Mouse (Mus musculus): ENCODE data around the gene Gpr1. TPM values are rescaled to one million over a fixed set of nuclear protein-coding genes. Genes with fewer than 3 reads are reported as not detected.
"Not testable (repeated sequence)": the region's sequence is repeated elsewhere in the genome, so short reads cannot be mapped to it uniquely, and the experiment has no call there.

The Gpr1 gene
- polyA plus RNA-seq, 1 experiment from 2014 or later, result 0.08 TPM

DNA sequence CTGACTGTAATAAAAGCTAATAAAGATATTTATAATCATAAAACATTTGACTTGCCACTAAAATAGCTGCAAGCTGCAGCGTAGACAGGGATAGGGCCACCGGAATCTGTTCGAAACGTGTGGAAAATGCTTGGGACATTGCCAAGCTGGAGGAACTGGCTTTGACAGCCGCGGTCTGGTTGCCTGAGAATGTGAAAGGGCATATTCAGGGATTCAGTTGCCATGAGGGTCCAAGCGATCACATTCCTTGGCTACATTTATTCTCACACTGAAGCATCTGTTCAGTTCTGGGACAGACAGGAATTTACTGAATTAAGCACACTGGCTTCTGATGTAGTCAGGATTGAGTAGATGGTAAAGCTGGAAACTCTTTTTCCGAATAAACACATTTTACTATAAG is 23.5 kb downstream of the Gpr1 start:
- TF ChIP-seq CTCF (IDR thresholded peaks at IDR 0.05; ENCODE audit: low read depth), result no peak
- H3K4me2 ChIP-seq (replicated peaks; ENCODE audit: low read depth), result no peak overlapping the region
- ATAC-seq, result no peak

DNA sequence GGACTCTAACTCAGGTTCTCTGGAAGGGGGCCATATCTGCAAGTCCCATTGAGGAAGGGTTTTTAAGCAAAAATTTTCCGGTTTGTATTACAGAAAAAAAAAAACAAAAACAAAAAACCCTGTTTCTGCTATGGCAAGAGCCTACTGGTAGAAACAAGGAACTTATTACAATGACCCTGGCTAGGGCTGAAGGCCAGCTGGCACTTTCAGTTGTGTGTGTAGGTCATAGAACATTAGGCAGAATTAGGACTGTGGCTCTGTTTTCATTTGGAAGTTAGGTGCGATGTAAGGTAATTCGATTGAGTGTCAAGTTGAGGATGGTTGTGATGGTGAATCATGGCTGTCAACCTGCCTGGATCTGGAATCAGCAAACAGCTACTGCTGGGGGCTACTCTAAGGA is 25.8 kb downstream of the Gpr1 start:
- H3K9ac ChIP-seq (ENCODE audit: low read depth, low read length), result no peak overlapping the region
- no peaks in the 10 kb centered on the region for H3K4me1 ChIP-seq (replicated peaks; ENCODE audit: control insufficient read depth, insufficient read depth, low read length)
- no peak overlapping the region for H3K27ac ChIP-seq (ENCODE audit: low read depth, low read length)
- H3K4me2 ChIP-seq (replicated peaks; ENCODE audit: low read depth), result no peak overlapping the region
- H3K36me3 ChIP-seq (ENCODE audit: control insufficient read depth, insufficient read depth), result no peaks in the 10 kb centered on the region
- H3K27me3 ChIP-seq (replicated peaks; ENCODE audit: control insufficient read depth, insufficient read depth, low read length), result no peaks in the 10 kb centered on the region
- no peaks in the 10 kb centered on the region for H3K9me3 ChIP-seq (ENCODE audit: control insufficient read depth)
- no peak for ATAC-seq
- no peak overlapping the region for H3K4me3 ChIP-seq (ENCODE audit: low read depth, low read length)
- WGBS, result 83% methylated on average over 3 of the region's 3 CpGs
- TF ChIP-seq CTCF (IDR thresholded peaks at IDR 0.05; ENCODE audit: low read depth), result no peak

More for the DNA sequence above, 23.5 kb downstream of the Gpr1 start:
- Histone ChIP-seq H3K36me3 (ENCODE audit: control insufficient read depth, insufficient read depth) (no peaks in the 10 kb centered on the region), H3K4me3 (ENCODE audit: low read depth, low read length) (no peak overlapping the region), H3K4me1 (replicated peaks; ENCODE audit: control insufficient read depth, insufficient read depth, low read length) (no peaks in the 10 kb centered on the region), H3K27me3 (replicated peaks; ENCODE audit: control insufficient read depth, insufficient read depth, low read length) (no peaks in the 10 kb centered on the region), H3K9me3 (ENCODE audit: control insufficient read depth) (no peaks in the 10 kb centered on the region), H3K27ac (ENCODE audit: low read depth, low read length) (no peak overlapping the region), H3K9ac (ENCODE audit: low read depth, low read length) (no peak overlapping the region)
- 62% methylated on average over 8 of the region's 8 CpGs for WGBS

DNA sequence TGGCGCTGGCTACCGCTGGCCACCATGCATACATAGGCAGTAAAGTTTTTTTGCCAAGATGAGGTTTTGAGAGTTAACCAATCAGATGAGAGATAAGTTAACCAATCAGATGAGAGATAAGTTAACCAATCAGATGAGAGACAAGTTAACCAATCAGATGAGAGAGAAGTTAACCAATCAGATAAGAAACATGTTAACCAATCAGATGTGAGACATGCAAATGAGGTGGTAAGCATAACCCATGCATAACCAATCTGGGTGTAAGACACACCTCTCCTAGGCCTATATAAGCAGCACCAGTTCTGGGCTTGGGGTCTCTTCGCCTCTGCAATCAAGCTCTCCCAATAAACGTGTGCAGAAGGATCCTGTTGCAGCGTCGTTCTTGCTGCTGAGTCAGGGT is 28.9 kb downstream of the Gpr1 start:
- not testable (repeated sequence) for H3K36me3 ChIP-seq (ENCODE audit: control insufficient read depth, insufficient read depth); H3K27me3 ChIP-seq (replicated peaks; ENCODE audit: control insufficient read depth, insufficient read depth, low read length); H3K27ac ChIP-seq (ENCODE audit: low read depth, low read length); H3K9ac ChIP-seq (ENCODE audit: low read depth, low read length); H3K9me3 ChIP-seq (ENCODE audit: control insufficient read depth); H3K4me3 ChIP-seq (ENCODE audit: low read depth, low read length); H3K4me1 ChIP-seq (replicated peaks; ENCODE audit: control insufficient read depth, insufficient read depth, low read length); H3K4me2 ChIP-seq (replicated peaks; ENCODE audit: low read depth); ATAC-seq
- WGBS, result 93% methylated on average over 6 of the region's 6 CpGs

DNA sequence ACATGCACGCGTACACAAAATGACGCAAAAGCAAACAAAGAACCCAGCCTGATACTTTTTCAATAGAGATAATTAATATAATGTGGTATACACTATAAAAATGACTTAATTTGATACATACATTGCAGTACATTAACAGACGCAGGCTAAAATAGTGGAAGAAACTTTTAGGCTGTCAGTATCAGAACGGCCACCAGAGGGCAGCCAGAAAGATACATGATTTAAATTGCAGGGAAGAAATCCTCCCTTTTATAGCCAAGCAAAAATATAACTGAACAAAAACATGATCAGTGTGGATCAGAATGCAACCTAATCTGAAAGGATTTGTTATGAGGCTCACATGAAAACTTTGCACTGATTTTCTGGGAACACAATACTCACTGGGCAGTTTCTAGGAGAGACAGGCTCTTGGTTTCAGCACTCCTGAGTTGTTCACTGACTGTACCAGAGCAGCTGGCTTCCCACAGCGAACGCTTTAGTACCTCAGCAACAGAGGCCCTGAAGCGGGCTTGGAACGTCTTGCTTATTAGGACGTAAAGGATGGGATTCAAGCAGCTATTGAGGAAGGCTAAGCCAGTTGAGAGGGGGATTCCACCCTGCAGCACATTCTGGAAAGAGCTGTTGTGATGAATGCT is 31.6 kb downstream of the Gpr1 start:
- Histone ChIP-seq H3K4me1 (replicated peaks; ENCODE audit: control insufficient read depth, insufficient read depth, low read length) (no peaks in the 10 kb centered on the region), H3K27ac (ENCODE audit: low read depth, low read length) (no peak overlapping the region)

DNA sequence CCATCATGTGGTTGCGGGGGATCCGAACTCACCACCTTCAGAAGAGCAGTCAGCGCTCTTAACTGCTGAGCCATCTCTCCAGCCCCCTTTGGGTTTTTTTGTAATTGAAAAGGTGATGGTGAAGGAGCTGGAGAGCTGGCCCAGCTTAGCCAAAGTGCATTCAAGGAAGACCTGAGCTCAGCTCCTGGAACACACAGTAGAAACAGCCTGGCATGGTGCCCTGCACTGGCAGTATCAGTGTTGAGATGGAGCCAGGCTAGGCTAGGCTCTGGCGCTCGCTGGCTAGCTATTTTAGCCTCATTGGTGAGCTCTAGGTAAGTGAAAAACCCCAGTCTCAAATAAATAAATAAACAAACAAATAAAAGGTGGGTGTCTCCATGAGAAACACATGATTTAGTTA is 32.1 kb downstream of the Gpr1 start:
- no peaks in the 10 kb centered on the region for H3K9me3 ChIP-seq (ENCODE audit: control insufficient read depth)
- ATAC-seq, result no peak
- no peaks in the 10 kb centered on the region for H3K4me1 ChIP-seq (replicated peaks; ENCODE audit: control insufficient read depth, insufficient read depth, low read length)
- 76% methylated on average over 5 of the region's 5 CpGs for WGBS
- H3K36me3 ChIP-seq (ENCODE audit: control insufficient read depth, insufficient read depth), result peaks cover 7% of the 10 kb centered on the region
- no peak overlapping the region for H3K4me2 ChIP-seq (replicated peaks; ENCODE audit: low read depth)
- H3K27me3 ChIP-seq (replicated peaks; ENCODE audit: control insufficient read depth, insufficient read depth, low read length), result no peaks in the 10 kb centered on the region
- no peak overlapping the region for H3K27ac ChIP-seq (ENCODE audit: low read depth, low read length)
- H3K4me3 ChIP-seq (ENCODE audit: low read depth, low read length), result no peak overlapping the region
- TF ChIP-seq CTCF (IDR thresholded peaks at IDR 0.05; ENCODE audit: low read depth), result no peak
- H3K9ac ChIP-seq (ENCODE audit: low read depth, low read length), result no peak overlapping the region

More for the DNA sequence above, 31.6 kb downstream of the Gpr1 start:
- H3K27me3 ChIP-seq (replicated peaks; ENCODE audit: control insufficient read depth, insufficient read depth, low read length), result no peaks in the 10 kb centered on the region
- TF ChIP-seq CTCF (IDR thresholded peaks at IDR 0.05; ENCODE audit: low read depth), result peak; percentile 76
- peaks cover 7% of the 10 kb centered on the region for H3K36me3 ChIP-seq (ENCODE audit: control insufficient read depth, insufficient read depth)
- 65% methylated on average over 10 of the region's 10 CpGs for WGBS
- H3K4me2 ChIP-seq (replicated peaks; ENCODE audit: low read depth), result no peak overlapping the region
- H3K4me3 ChIP-seq (ENCODE audit: low read depth, low read length), result no peak overlapping the region
- no peak for ATAC-seq
- no peaks in the 10 kb centered on the region for H3K9me3 ChIP-seq (ENCODE audit: control insufficient read depth)
- no peak overlapping the region for H3K9ac ChIP-seq (ENCODE audit: low read depth, low read length)

DNA sequence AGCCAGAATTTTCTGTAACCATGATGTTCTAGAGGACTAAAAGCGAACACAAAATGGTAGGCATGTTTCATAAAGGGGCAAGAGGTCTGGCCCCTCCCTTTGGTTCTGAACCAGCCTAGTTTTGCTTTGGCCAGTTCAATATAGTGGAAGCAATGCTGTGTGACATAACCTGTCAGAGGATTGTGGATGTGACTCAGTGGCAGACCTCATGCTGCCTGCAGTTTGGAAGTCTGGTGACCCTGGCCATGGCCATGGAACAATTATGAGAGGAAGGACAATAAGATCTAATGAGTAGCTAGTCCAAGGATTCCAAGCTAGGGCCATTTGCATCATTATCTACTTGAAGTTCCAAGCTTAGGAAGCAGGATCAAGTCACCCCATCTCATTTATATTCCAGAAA is 32.9 kb downstream of the Gpr1 start:
- ATAC-seq, result no peak
- H3K4me3 ChIP-seq (ENCODE audit: low read depth, low read length), result no peak overlapping the region
- no peak overlapping the region for H3K4me2 ChIP-seq (replicated peaks; ENCODE audit: low read depth)
- WGBS, result 95% methylated on average over 1 of the region's 1 CpGs
- no peaks in the 10 kb centered on the region for H3K9me3 ChIP-seq (ENCODE audit: control insufficient read depth)
- H3K36me3 ChIP-seq (ENCODE audit: control insufficient read depth, insufficient read depth), result peaks cover 7% of the 10 kb centered on the region
- H3K27ac ChIP-seq (ENCODE audit: low read depth, low read length), result no peak overlapping the region
- H3K27me3 ChIP-seq (replicated peaks; ENCODE audit: control insufficient read depth, insufficient read depth, low read length), result no peaks in the 10 kb centered on the region
- no peak overlapping the region for H3K9ac ChIP-seq (ENCODE audit: low read depth, low read length)
- no peak for TF ChIP-seq CTCF (IDR thresholded peaks at IDR 0.05; ENCODE audit: low read depth)
- H3K4me1 ChIP-seq (replicated peaks; ENCODE audit: control insufficient read depth, insufficient read depth, low read length), result no peaks in the 10 kb centered on the region

DNA sequence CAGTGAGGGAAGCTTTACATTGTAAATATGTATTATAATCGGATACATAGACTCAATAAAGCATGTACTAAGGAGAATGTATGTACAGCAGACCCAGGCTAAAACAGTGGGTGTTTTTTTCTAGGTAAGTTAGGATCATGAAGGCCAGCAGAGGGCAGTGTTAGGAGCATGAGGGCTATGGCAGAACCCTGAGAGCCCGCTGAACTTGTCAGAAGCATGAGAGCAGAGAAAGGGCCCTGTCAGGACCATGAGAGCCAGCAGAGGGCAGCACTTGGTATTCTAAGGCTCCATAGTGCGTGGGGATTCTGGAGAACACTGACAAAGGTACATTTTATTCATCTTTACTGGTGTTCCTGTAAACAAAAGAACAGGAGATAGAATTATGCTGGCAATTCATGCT is 33.3 kb downstream of the Gpr1 start:
- no peak overlapping the region for H3K27ac ChIP-seq (ENCODE audit: low read depth, low read length)
- peak; percentile 98 for TF ChIP-seq CTCF (IDR thresholded peaks at IDR 0.05; ENCODE audit: low read depth)
- H3K9me3 ChIP-seq (ENCODE audit: control insufficient read depth), result no peaks in the 10 kb centered on the region
- H3K4me2 ChIP-seq (replicated peaks; ENCODE audit: low read depth), result no peak overlapping the region
- no peak overlapping the region for H3K4me3 ChIP-seq (ENCODE audit: low read depth, low read length)
- 2% methylated on average over 3 of the region's 3 CpGs for WGBS
- ATAC-seq, result peak; percentile 50
- H3K36me3 ChIP-seq (ENCODE audit: control insufficient read depth, insufficient read depth), result peaks cover 7% of the 10 kb centered on the region
- no peaks in the 10 kb centered on the region for H3K4me1 ChIP-seq (replicated peaks; ENCODE audit: control insufficient read depth, insufficient read depth, low read length)
- H3K9ac ChIP-seq (ENCODE audit: low read depth, low read length), result no peak overlapping the region
- H3K27me3 ChIP-seq (replicated peaks; ENCODE audit: control insufficient read depth, insufficient read depth, low read length), result no peaks in the 10 kb centered on the region

DNA sequence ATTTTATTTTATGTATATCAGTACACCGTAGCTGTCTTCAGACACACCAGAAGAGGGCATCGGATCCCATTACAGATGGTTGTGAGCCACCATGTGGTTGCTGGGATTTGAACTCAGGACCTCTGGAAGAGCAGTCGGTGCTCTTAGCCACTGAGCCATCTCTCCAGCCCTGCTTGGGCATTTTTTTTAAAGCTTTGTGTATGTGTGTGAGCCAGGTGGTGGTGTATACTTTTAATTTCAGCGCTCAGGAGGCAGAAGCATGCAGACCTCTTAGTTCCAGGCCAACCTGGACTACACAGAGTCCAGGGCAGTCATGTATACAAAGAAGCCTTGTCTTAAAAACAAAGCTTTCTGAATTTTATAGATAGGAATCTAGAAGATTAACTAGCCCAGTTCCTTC is 33.8 kb downstream of the Gpr1 start:
- not testable (repeated sequence) for H3K4me2 ChIP-seq (replicated peaks; ENCODE audit: low read depth); H3K4me3 ChIP-seq (ENCODE audit: low read depth, low read length); H3K27me3 ChIP-seq (replicated peaks; ENCODE audit: control insufficient read depth, insufficient read depth, low read length); H3K4me1 ChIP-seq (replicated peaks; ENCODE audit: control insufficient read depth, insufficient read depth, low read length); H3K9me3 ChIP-seq (ENCODE audit: control insufficient read depth); ATAC-seq; H3K9ac ChIP-seq (ENCODE audit: low read depth, low read length); H3K36me3 ChIP-seq (ENCODE audit: control insufficient read depth, insufficient read depth); H3K27ac ChIP-seq (ENCODE audit: low read depth, low read length)
- WGBS, result 69% methylated on average over 4 of the region's 4 CpGs

Data from intestine, postnatal 0 days (tissue).